Comparison of ENCODE assay signal across 27 mouse cellular contexts in the genomic region with DNA sequence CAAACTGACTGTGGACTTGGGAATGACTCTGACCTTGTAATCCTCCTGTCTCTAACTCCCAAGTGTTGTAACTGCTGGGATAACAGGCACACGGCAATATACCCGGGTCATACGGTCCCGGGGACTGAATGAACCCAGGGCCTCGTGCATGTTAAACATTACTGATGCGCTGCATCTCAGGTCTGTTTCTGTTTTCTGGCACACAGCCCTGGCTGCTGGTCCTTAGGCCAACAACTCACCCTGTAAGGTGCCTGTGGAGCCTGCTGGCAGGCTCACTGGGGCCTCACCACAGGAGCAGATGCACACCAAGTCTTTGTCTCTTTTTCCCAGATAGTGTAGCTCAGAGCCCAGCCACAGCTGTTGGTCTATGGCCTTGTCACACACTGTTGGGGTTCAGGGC. TPM values are rescaled to one million over a fixed set of nuclear protein-coding genes. Genes with fewer than 3 reads are reported as not detected.
DNase-seq lines count a peak whose midpoint lies in the region; ATAC-seq lines count a peak whose summit lies in the region.
"Had no signal": no experiment of that assay in that cellular context is flagged by ENCODE, and none has a peak within 500 bp of the region (broad histone marks: within the 10 kb centered on the region; RNA-seq: fewer than 3 reads in every experiment).

No protein-coding gene starts in this region.

- H3K9me3 ChIP-seq in kidney, embryonic 15.5 days (replicated peaks): no peaks in the 10 kb centered on the region
- H3K9me3 ChIP-seq: embryonic facial prominence, embryonic 10.5 days; embryonic facial prominence, embryonic 13.5 days; forebrain, embryonic 12.5 days; forebrain, embryonic 15.5 days; hindbrain, embryonic 12.5 days; hindbrain, embryonic 15.5 days had no signal

- no peak overlapping the region for H3K4me2 ChIP-seq in kidney, embryonic 15.5 days
- H3K4me2 ChIP-seq: embryonic facial prominence, embryonic 13.5 days; forebrain, embryonic 12.5 days; forebrain, embryonic 15.5 days; heart, embryonic 11.5 days; hindbrain, embryonic 12.5 days; hindbrain, embryonic 15.5 days had no signal

- no peaks in the 10 kb centered on the region for H3K4me1 ChIP-seq in kidney, embryonic 15.5 days
- H3K4me1 ChIP-seq: forebrain, embryonic 12.5 days; forebrain, embryonic 15.5 days; hindbrain, embryonic 12.5 days; hindbrain, embryonic 15.5 days had no signal

- no peaks in the 10 kb centered on the region for H3K27me3 ChIP-seq in kidney, embryonic 15.5 days
- H3K27me3 ChIP-seq: embryonic facial prominence, embryonic 13.5 days; forebrain, embryonic 12.5 days; forebrain, embryonic 15.5 days; hindbrain, embryonic 12.5 days; hindbrain, embryonic 15.5 days had no signal

- no peak overlapping the region for H3K4me3 ChIP-seq in kidney, embryonic 15.5 days (replicated peaks)
- H3K4me3 ChIP-seq: embryonic facial prominence, embryonic 10.5 days; embryonic facial prominence, embryonic 13.5 days; erythroblast, embryonic 14.5 days; forebrain, embryonic 12.5 days; forebrain, embryonic 15.5 days; hindbrain, embryonic 12.5 days; hindbrain, embryonic 15.5 days had no signal

- peak; percentile 15 for DNase-seq in kidney, adult 18-20 months
- DNase-seq in kidney, postnatal 4 days: no peak
- peak; percentile 8 for DNase-seq in kidney, postnatal 14 days
- DNase-seq in MN1 (ENCODE audit: low spot score): peak; percentile 36
- DNase-seq: adrenal gland, adult 8-10 months; adrenal gland, postnatal 25 days; cerebellum, adult 11-12 months; cerebellum, adult 8-10 months; cerebellum, postnatal 10 days; cerebellum, postnatal 36 days; embryo, embryonic 11 days; gastrocnemius, postnatal 10 days; gastrocnemius, postnatal 36 days; heart, adult 11 months had no signal

- ATAC-seq in kidney, embryonic 15.5 days (replicated peaks; ENCODE audit: low FRiP score): no peak
- no peak for ATAC-seq in megakaryocyte-erythroid progenitor cell, adult 5-6 weeks (replicated peaks; ENCODE audit: low FRiP score, low TSS enrichment, poor library complexity, severe bottlenecking)
- ATAC-seq: activated CD4-positive, CD25-positive, alpha-beta regulatory T cell, adult 4 months; CD4-positive, CD25-positive, alpha-beta regulatory T cell, adult 4 months; forebrain, embryonic 15.5 days had no signal

- H3K27ac ChIP-seq in kidney, embryonic 15.5 days: no peak overlapping the region
- H3K27ac ChIP-seq: embryonic facial prominence, embryonic 10.5 days; embryonic facial prominence, embryonic 13.5 days; forebrain, embryonic 12.5 days; forebrain, embryonic 15.5 days; hindbrain, embryonic 12.5 days; hindbrain, embryonic 15.5 days had no signal

- no peak overlapping the region for H3K9ac ChIP-seq in kidney, embryonic 15.5 days
- H3K9ac ChIP-seq: embryonic facial prominence, embryonic 13.5 days; forebrain, embryonic 12.5 days; forebrain, embryonic 15.5 days; hindbrain, embryonic 12.5 days; hindbrain, embryonic 15.5 days had no signal

- H3K36me3 ChIP-seq in kidney, embryonic 15.5 days: peaks cover 27% of the 10 kb centered on the region
- H3K36me3 ChIP-seq: embryonic facial prominence, embryonic 10.5 days; embryonic facial prominence, embryonic 13.5 days; forebrain, embryonic 12.5 days; forebrain, embryonic 15.5 days; hindbrain, embryonic 12.5 days; hindbrain, embryonic 15.5 days had no signal

- WGBS in kidney, embryonic 15.5 days: 88% methylated on average over 6 of the region's 6 CpGs

RNA-seq across cellular contexts. Expression of gene Rnf213, which starts 14.5 kb away (rescaled TPM):
- polyA plus RNA-seq in kidney, embryonic 15.5 days (2015; fragmentation: Nextera tagmentation; extraction: Ambion mirVana): 5.3 and 5.8 TPM in 2 replicates
- 87.9 and 107 TPM in 2 replicates for total RNA-seq in megakaryocyte-erythroid progenitor cell, adult 5-6 weeks (2014; fragmentation: Nextera tagmentation)
- 69.3 and 77.1 TPM in 2 replicates for total RNA-seq in megakaryocyte-erythroid progenitor cell, adult 5-6 weeks (2017)

RNA-seq across cellular contexts. Expression of gene Slc26a11, which starts 52.0 kb away (rescaled TPM):
- polyA plus RNA-seq in kidney, embryonic 15.5 days (2015; fragmentation: Nextera tagmentation; extraction: Ambion mirVana): 8.7 and 10.8 TPM in 2 replicates
- total RNA-seq in megakaryocyte-erythroid progenitor cell, adult 5-6 weeks (2014; fragmentation: Nextera tagmentation): 1.7 and 4.4 TPM in 2 replicates
- total RNA-seq in megakaryocyte-erythroid progenitor cell, adult 5-6 weeks (2017): 0.65 and 1.5 TPM in 2 replicates
- total RNA-seq: MEL had no signal
- polyA plus RNA-seq: erythroblast, embryonic 14.5 days had no signal

RNA-seq across cellular contexts. Expression of gene Sgsh, which starts 52.0 kb away (rescaled TPM):
- 6.6 and 8.9 TPM in 2 replicates for polyA plus RNA-seq in kidney, embryonic 15.5 days (2015; fragmentation: Nextera tagmentation; extraction: Ambion mirVana)
- 6.3 and 11.9 TPM in 2 replicates for total RNA-seq in megakaryocyte-erythroid progenitor cell, adult 5-6 weeks (2014; fragmentation: Nextera tagmentation)
- 3.6 and 5.1 TPM in 2 replicates for total RNA-seq in megakaryocyte-erythroid progenitor cell, adult 5-6 weeks (2017)

Comparison
In these comparisons a context has a peak if more than half of its experiments do, and no peak if none do; other contexts are left out.
1. DNase-seq: peak in kidney, adult 18-20 months (single experiment), kidney, postnatal 14 days (single experiment) and MN1 (single experiment); none in kidney, postnatal 4 days (0 of 2).